Comparison of ENCODE assay signal across 9 mouse cellular contexts in genomic region chr9:115704249-115704648, GRCm38 (mm10).
DNase-seq lines count a peak whose midpoint lies in the region; ATAC-seq and TF ChIP-seq lines count a peak whose summit lies in the region.
"Had no signal": no experiment of that assay in that cellular context is flagged by ENCODE, and none has a peak within 500 bp of the region (broad histone marks: within the 10 kb centered on the region; RNA-seq: fewer than 3 reads in every experiment).

No protein-coding gene starts in this region.

- in situ Hi-C loops in ES-E14 (cut with MboI; ENCODE audit: low sequenced_read_pairs in 2 of 2, unreplicated experiment in 2 of 2) = no loop called here

- H3K27me3 ChIP-seq in heart, adult 2 months (ENCODE audit: control insufficient read depth, insufficient read depth, low read length) = no peaks in the 10 kb centered on the region
- H3K27me3 ChIP-seq: embryonic facial prominence, embryonic 15.5 days had no signal

- H3K79me2 ChIP-seq in heart, adult 2 months (replicated peaks; ENCODE audit: control insufficient read depth, insufficient read depth, low read length) = no peaks in the 10 kb centered on the region

- no peaks in the 10 kb centered on the region for H3K36me3 ChIP-seq in ES-E14 (ENCODE audit: control insufficient read depth, insufficient read depth, low read length, poor library complexity, severe bottlenecking)
- H3K36me3 ChIP-seq in heart, adult 2 months (ENCODE audit: control insufficient read depth, insufficient read depth, low read length) = no peaks in the 10 kb centered on the region
- H3K36me3 ChIP-seq: embryonic facial prominence, embryonic 15.5 days had no signal

- no peak overlapping the region for H3K9ac ChIP-seq in ES-E14 (ENCODE audit: insufficient read depth, low read depth, low read length, poor library complexity, severe bottlenecking)
- H3K9ac ChIP-seq in heart, adult 2 months (ENCODE audit: low read depth, low read length) = no peak overlapping the region
- H3K9ac ChIP-seq: embryonic facial prominence, embryonic 15.5 days had no signal

- TF ChIP-seq CTCF in heart, adult 2 months (IDR thresholded peaks at IDR 0.05) = peak; percentile 86
- peak; percentile 96 for TF ChIP-seq CTCF in lung, adult 2 months (IDR thresholded peaks at IDR 0.05; ENCODE audit: insufficient read depth, low read length)

- peak; percentile 30 for DNase-seq in A20 (ENCODE audit: low read depth, low spot score)
- DNase-seq in ES-E14 (ENCODE audit: low read depth, low spot score) = no peak
- peak; percentile 70 for DNase-seq in embryo, embryonic 11 days
- DNase-seq in heart, adult 2 months = peak; percentile 36 to 50
- DNase-seq in layer of hippocampus, adult 18-20 months (ENCODE audit: low spot score in 2 of 2) = peak; percentile 40 to 70
- peak; percentile 57 for DNase-seq in lung, adult 2 months
- peak; percentile 49 for DNase-seq in right cerebral cortex, postnatal 14 days

- peak; percentile 33; the same call in 1 of the 2 replicates for TF ChIP-seq EP300 in heart, adult 2 months (IDR thresholded peaks at IDR 0.05; ENCODE audit: insufficient read depth, low read depth, low read length)

- TF ChIP-seq POLR2A in heart, adult 2 months (IDR thresholded peaks at IDR 0.05; ENCODE audit: insufficient read depth, low read depth, low read length) = no peak
- no peak for TF ChIP-seq POLR2A in lung, adult 2 months (IDR thresholded peaks at IDR 0.05; ENCODE audit: borderline replicate concordance, extremely low read depth, low read depth, low read length)

- H3K27ac ChIP-seq in ES-E14 (ENCODE audit: insufficient read depth, low read depth, low read length, poor library complexity, severe bottlenecking) = no peak overlapping the region
- no peak overlapping the region for H3K27ac ChIP-seq in heart, adult 2 months
- H3K27ac ChIP-seq: embryonic facial prominence, embryonic 15.5 days had no signal

- ATAC-seq in erythroid progenitor cell, adult 5-6 weeks (replicated peaks; ENCODE audit: low FRiP score, poor library complexity, severe bottlenecking) = no peak

- no peaks in the 10 kb centered on the region for H3K4me1 ChIP-seq in ES-E14 (ENCODE audit: control insufficient read depth in 2 of 2, insufficient read depth in 2 of 2, low read length in 2 of 2, poor library complexity in 1 of 2)
- H3K4me1 ChIP-seq in heart, adult 2 months (ENCODE audit: control insufficient read depth, insufficient read depth, low read length) = no peaks in the 10 kb centered on the region
- H3K4me1 ChIP-seq in lung, adult 2 months (ENCODE audit: control insufficient read depth, insufficient read depth, low read length) = 0 out of 2 replicates have a peak, but pooled peaks cover 2% of the 10 kb centered on the region
- H3K4me1 ChIP-seq: embryonic facial prominence, embryonic 15.5 days had no signal

- H3K9me3 ChIP-seq in ES-E14 (ENCODE audit: control insufficient read depth, insufficient read depth, low read depth, low read length) = no peaks in the 10 kb centered on the region
- H3K9me3 ChIP-seq: embryonic facial prominence, embryonic 15.5 days had no signal

- 32% methylated on average over 9 of the region's 9 CpGs for WGBS in heart, adult 2 months
- WGBS in lung, adult 2 months = 31% methylated on average over 9 of the region's 9 CpGs

- H3K4me3 ChIP-seq in ES-E14 (ENCODE audit: insufficient read depth in 1 of 2, low read depth in 1 of 2, low read length in 2 of 2, poor library complexity in 1 of 2, severe bottlenecking in 1 of 2) = no peak overlapping the region
- H3K4me3 ChIP-seq in heart, adult 2 months = no peak overlapping the region
- H3K4me3 ChIP-seq in lung, adult 2 months (replicated peaks; ENCODE audit: extremely low read depth, low read depth, low read length) = no peak overlapping the region
- H3K4me3 ChIP-seq: embryonic facial prominence, embryonic 15.5 days had no signal

- intact Hi-C loops in heart, adult 2 months (cut with DNase I) = loop anchor here (5.0 to 10.0 kb wide), 2 partner anchors 399 to 617 kb away; no protein-coding TSS in a partner anchor

TF ChIP-seq in ES-E14, 5 proteins besides CTCF, POLR2A, EP300 and RAD21:
- TF ChIP-seq HCFC1 (IDR thresholded peaks at IDR 0.05; ENCODE audit: borderline replicate concordance, insufficient read depth, low read length) (no peak), MAFK (IDR thresholded peaks at IDR 0.05; ENCODE audit: insufficient read depth, low read depth, low read length) (no peak), ZC3H11A (IDR thresholded peaks at IDR 0.05; ENCODE audit: borderline replicate concordance, low read depth, low read length) (peak; percentile 79), ZNF384 (IDR thresholded peaks at IDR 0.05; ENCODE audit: low read depth, low read length) (no peak), CHD2 (IDR thresholded peaks at IDR 0.05; ENCODE audit: low read depth, low read length) (no peak)
